Comparison of ENCODE assay signal across 24 mouse cellular contexts in genomic region chr1:159833165-159833564, GRCm38 (mm10).
DNase-seq lines count a peak whose midpoint lies in the region; ATAC-seq and TF ChIP-seq lines count a peak whose summit lies in the region.
"Had no signal": no experiment of that assay in that cellular context is flagged by ENCODE, and none has a peak within 500 bp of the region (broad histone marks: within the 10 kb centered on the region; RNA-seq: fewer than 3 reads in every experiment).

No protein-coding gene starts in this region.

- H3K4me1 ChIP-seq in hindbrain, embryonic 12.5 days, result no peaks in the 10 kb centered on the region
- H3K4me1 ChIP-seq: hindbrain, embryonic 13.5 days had no signal

- H3K4me2 ChIP-seq in hindbrain, embryonic 12.5 days (replicated peaks), result no peak overlapping the region
- H3K4me2 ChIP-seq: heart, embryonic 11.5 days; hindbrain, embryonic 13.5 days had no signal

- WGBS in hindbrain, embryonic 12.5 days, result 59% methylated on average over 2 of the region's 2 CpGs

- no peaks in the 10 kb centered on the region for H3K9me3 ChIP-seq in hindbrain, embryonic 12.5 days (replicated peaks)
- H3K9me3 ChIP-seq: G1E; hindbrain, embryonic 13.5 days had no signal

- no peak overlapping the region for H3K4me3 ChIP-seq in C2C12 (ENCODE audit: insufficient read depth, poor library complexity, severe bottlenecking)
- H3K4me3 ChIP-seq in hindbrain, embryonic 12.5 days, result no peak overlapping the region
- H3K4me3 ChIP-seq: hindbrain, embryonic 13.5 days had no signal

- H3K27me3 ChIP-seq in C2C12 (ENCODE audit: control insufficient read depth, insufficient read depth, insufficient read length), result no peaks in the 10 kb centered on the region
- peaks cover 5% of the 10 kb centered on the region; the same call in 1 of the 2 replicates for H3K27me3 ChIP-seq in hindbrain, embryonic 12.5 days
- H3K27me3 ChIP-seq: hindbrain, embryonic 13.5 days had no signal

- no peak overlapping the region for H3K9ac ChIP-seq in hindbrain, embryonic 12.5 days
- H3K9ac ChIP-seq: hindbrain, embryonic 13.5 days; liver, postnatal 0 days had no signal

- no peaks in the 10 kb centered on the region for H3K79me3 ChIP-seq in C2C12 (ENCODE audit: low read depth)

- H3K27ac ChIP-seq in hindbrain, embryonic 12.5 days, result no peak overlapping the region
- H3K27ac ChIP-seq: hindbrain, embryonic 13.5 days had no signal

- ATAC-seq in erythroblast, adult 5-6 weeks (replicated peaks; ENCODE audit: low FRiP score, poor library complexity, severe bottlenecking), result no peak
- ATAC-seq in hindbrain, embryonic 12.5 days (ENCODE audit: low FRiP score), result no peak
- ATAC-seq: CD4-positive, CD25-positive, alpha-beta regulatory T cell, adult 4 months; inflammation-experienced regulatory T-cells, adult 6 months; liver, postnatal 0 days had no signal

- no peak overlapping the region for H3ac ChIP-seq in C2C12 (ENCODE audit: control insufficient read depth, insufficient read length, low read depth)

- H3K79me2 ChIP-seq in C2C12 (ENCODE audit: control insufficient read depth, insufficient read depth), result no peaks in the 10 kb centered on the region

- H3K36me3 ChIP-seq in C2C12 (ENCODE audit: control insufficient read depth, insufficient read depth), result no peaks in the 10 kb centered on the region
- no peaks in the 10 kb centered on the region for H3K36me3 ChIP-seq in hindbrain, embryonic 12.5 days
- H3K36me3 ChIP-seq: G1E; hindbrain, embryonic 13.5 days had no signal

- peak; percentile 4 for DNase-seq in gastrocnemius, adult 18-20 months (ENCODE audit: low spot score)
- DNase-seq in gastrocnemius, postnatal 4 days (ENCODE audit: low spot score in 2 of 2), result no peak
- peak; percentile 60 for DNase-seq in adipocyte (ENCODE audit: low spot score)
- DNase-seq in skeletal muscle tissue, adult 2 months (ENCODE audit: low read depth, low spot score), result peak; percentile 29
- DNase-seq: cerebellum, postnatal 14 days; embryo, embryonic 11 days; heart, postnatal 10 days; kidney, adult 8-10 months; kidney, postnatal 14 days; left cerebral cortex, postnatal 4 days; liver; liver, postnatal 0 days; lung, postnatal 14 days; midbrain, embryonic 14.5 days; right cerebral cortex, postnatal 25 days; thymus, adult 2 months had no signal

- TF ChIP-seq CTCF in C2C12 (IDR thresholded peaks at IDR 0.05; ENCODE audit: control insufficient read depth, insufficient read depth, insufficient read length), result no peak

TF ChIP-seq in C2C12, 6 proteins besides CTCF, POLR2A, EP300 and RAD21:
- TF ChIP-seq FOSL1 (IDR thresholded peaks at IDR 0.05; ENCODE audit: insufficient read depth, low read length, poor library complexity, severe bottlenecking), result peak; percentile 83
- peak; percentile 90 for TF ChIP-seq MYOD1 (IDR thresholded peaks at IDR 0.05; ENCODE audit: control insufficient read depth, insufficient read length, low read depth)
- no peak for TF ChIP-seq USF1 (IDR thresholded peaks at IDR 0.05; ENCODE audit: low read depth)
- TF ChIP-seq CEBPB (IDR thresholded peaks at IDR 0.05; ENCODE audit: low read depth), result peak; percentile 41
- no peak for TF ChIP-seq MAX (IDR thresholded peaks at IDR 0.05)
- TF ChIP-seq MYOG (IDR thresholded peaks at IDR 0.05; ENCODE audit: control insufficient read depth, extremely low read depth, insufficient read length), result no peak

Comparison
In these comparisons a context has a peak if more than half of its experiments do, and no peak if none do; other contexts are left out.
1. DNase-seq: peak in gastrocnemius, adult 18-20 months (single experiment), adipocyte (single experiment) and skeletal muscle tissue, adult 2 months (single experiment); none in gastrocnemius, postnatal 4 days (0 of 2).